Mouse (Mus musculus) intestine, embryonic 14.5 days (tissue): ENCODE data around the gene Pacsin1. TPM values are rescaled to one million over a fixed set of nuclear protein-coding genes. Genes with fewer than 3 reads are reported as not detected.

Experiments
- ATAC-seq: fragments of 200-750 bp; cut with Nextera tagmentation; replicated peaks from 2 replicates; pipeline ENCODE4 v1.8.0; 2017; ENCODE audit warnings: low read depth, moderate number of reproducible peaks, moderate TSS enrichment, moderate library complexity; ENCODE audit not compliant: low FRiP score, low TSS enrichment
- DNase-seq: peaks from one replicate; pipeline ENCODE4 v3.0.0-alpha.2; 2018; ENCODE audit warnings: low spot score
- H3K27ac ChIP-seq: fragments of 300-500 bp; sonication (generic); 2 replicates; pipeline ENCODE4 v1.5.1; 2014; ENCODE audit warnings: low read depth, mild to moderate bottlenecking, control low read depth
- H3K27me3 ChIP-seq: fragments of 300-500 bp; sonication (generic); replicated peaks from 2 replicates; pipeline ENCODE4 v1.6.1; 2014; ENCODE audit warnings: low read length, control low read depth; ENCODE audit not compliant: control insufficient read depth, insufficient read depth
- H3K36me3 ChIP-seq: fragments of 300-500 bp; sonication (generic); 2 replicates; pipeline ENCODE4 v1.6.1; 2014; ENCODE audit warnings: low read length, control low read depth; ENCODE audit not compliant: control insufficient read depth, insufficient read depth
- H3K4me1 ChIP-seq: fragments of 300-500 bp; sonication (generic); replicated peaks from 2 replicates; pipeline ENCODE4 v1.6.1; 2014; ENCODE audit warnings: low read length, control low read depth, mixed read lengths; ENCODE audit not compliant: control insufficient read depth, insufficient read depth
- H3K4me2 ChIP-seq: fragments of 300-500 bp; sonication (generic); 2 replicates; pipeline ENCODE4 v1.6.1; 2014; ENCODE audit warnings: low read length
- H3K4me3 ChIP-seq: fragments of 300-500 bp; sonication (generic); 2 replicates; pipeline ENCODE4 v1.5.1; 2014; ENCODE audit warnings: low read depth, low read length, control low read depth, mixed read lengths
- H3K9ac ChIP-seq: fragments of 300-500 bp; sonication (generic); 2 replicates; pipeline ENCODE4 v1.6.1; 2014; ENCODE audit warnings: mild to moderate bottlenecking, low read length
- H3K9me3 ChIP-seq: fragments of 300-500 bp; sonication (generic); 2 replicates; pipeline ENCODE4 v1.6.1; 2016; ENCODE audit warnings: low read length, control low read depth; ENCODE audit not compliant: control insufficient read depth
- WGBS: fragments of 180-500 bp; shearing (Covaris S2); extraction: QIAGEN DNeasy Blood & Tissue Kit; methylation state at CpG from one replicate; pipeline ENCODE4 v1.1.7; 2014; 5-methylcytosine and 5-hydroxymethylcytosine counted together
- polyA plus RNA-seq: library from polyadenylated mRNA; unstranded; fragments of >200 nt; fragmentation: Nextera tagmentation; extraction: Ambion mirVana; gene quantifications from 2 replicates; pipeline ENCODE4 v1.2.1, GENCODE M21; 2014

The Pacsin1 gene
- polyA plus RNA-seq, 1 experiment from 2014 or later = 1.5 TPM

- no peaks in the 10 kb centered on the region for H3K36me3 ChIP-seq
- WGBS = 2% methylated on average over 23 of the region's 23 CpGs
- peak overlapping the region; percentile 97 for H3K9ac ChIP-seq
- DNase-seq = peak; percentile 68
- H3K4me3 ChIP-seq = peak overlapping the region; percentile 93
- peaks cover 15% of the 10 kb centered on the region for H3K4me1 ChIP-seq
- peak overlapping the region; percentile 93; the same call in 1 of the 2 replicates for H3K27ac ChIP-seq
- H3K27me3 ChIP-seq = no peaks in the 10 kb centered on the region
- peak overlapping the region; percentile 56 for H3K4me2 ChIP-seq
- H3K9me3 ChIP-seq = peaks cover 5% of the 10 kb centered on the region; the same call in 1 of the 2 replicates
- ATAC-seq = no peak
Observed at GRCm38 (mm10) chr17:27621705-27622531, 33.4 kb upstream of the Pacsin1 start.

GRCm38 (mm10) chr17:27622611-27623359, 32.5 kb upstream of the Pacsin1 start:
- H3K9me3 ChIP-seq = no peaks in the 10 kb centered on the region
- peak; percentile 58 for ATAC-seq
- peak; percentile 90 for DNase-seq
- WGBS = under 1% methylated on average over 68 of the region's 80 CpGs
- peak overlapping the region; percentile 93 for H3K27ac ChIP-seq
- no peaks in the 10 kb centered on the region for H3K36me3 ChIP-seq
- peak overlapping the region; percentile 93 for H3K4me3 ChIP-seq
- peak overlapping the region; percentile 97 for H3K9ac ChIP-seq
- H3K27me3 ChIP-seq = no peaks in the 10 kb centered on the region
- H3K4me1 ChIP-seq = peaks cover 15% of the 10 kb centered on the region
- H3K4me2 ChIP-seq = peak overlapping the region; percentile 56

- ATAC-seq (peak; percentile 89), DNase-seq (peak; percentile 88)
- Histone ChIP-seq H3K4me2 (peak within 1 kb of the TSS; percentile 56), H3K4me3 (peak within 1 kb of the TSS; percentile 93), H3K27ac (peak within 1 kb of the TSS; percentile 93), H3K4me1 (peaks cover 15% of the 10 kb centered on the region), H3K36me3 (no peaks in the 10 kb centered on the region; the same call in 1 of the 2 replicates), H3K9me3 (no peaks in the 10 kb centered on the region), H3K9ac (peak within 1 kb of the TSS; percentile 97), H3K27me3 (no peaks in the 10 kb centered on the region)
- 5% methylated on average over 86 of the region's 91 CpGs for WGBS
Observed at GRCm38 (mm10) chr17:27623360-27624326, 31.7 kb upstream of the Pacsin1 start, which contains the start of gene Nudt3. Gene Nudt3, minus strand, starts transcription at chr17:27623495.

GRCm38 (mm10) chr17:27625455-27626251, 29.7 kb upstream of the Pacsin1 start:
- WGBS = 41% methylated on average over 7 of the region's 7 CpGs
- Histone ChIP-seq H3K4me1 (peaks cover 12% of the 10 kb centered on the region), H3K4me2 (no peak overlapping the region), H3K27me3 (no peaks in the 10 kb centered on the region), H3K4me3 (no peak overlapping the region), H3K36me3 (peaks cover 10% of the 10 kb centered on the region), H3K9me3 (no peaks in the 10 kb centered on the region), H3K9ac (no peak overlapping the region), H3K27ac (no peak overlapping the region)
- no peak for ATAC-seq
- no peak for DNase-seq

GRCm38 (mm10) chr17:27626681-27627080, 28.6 kb upstream of the Pacsin1 start:
- 23% methylated on average over 5 of the region's 5 CpGs for WGBS
- peaks cover 21% of the 10 kb centered on the region for H3K36me3 ChIP-seq
- H3K4me2 ChIP-seq = no peak overlapping the region
- H3K9ac ChIP-seq = no peak overlapping the region
- ATAC-seq = no peak
- no peak overlapping the region for H3K4me3 ChIP-seq
- peaks cover 5% of the 10 kb centered on the region for H3K4me1 ChIP-seq
- no peaks in the 10 kb centered on the region for H3K9me3 ChIP-seq
- H3K27ac ChIP-seq = no peak overlapping the region
- H3K27me3 ChIP-seq = no peaks in the 10 kb centered on the region
- no peak for DNase-seq

- H3K36me3 ChIP-seq = peaks cover 28% of the 10 kb centered on the region
- no peak overlapping the region for H3K4me2 ChIP-seq
- no peak overlapping the region for H3K9ac ChIP-seq
- DNase-seq (no peak), ATAC-seq (no peak)
- 43% methylated on average over 5 of the region's 5 CpGs for WGBS
- no peaks in the 10 kb centered on the region for H3K27me3 ChIP-seq
- H3K4me1 ChIP-seq = peaks cover 10% of the 10 kb centered on the region
- H3K4me3 ChIP-seq = no peak overlapping the region
- no peaks in the 10 kb centered on the region for H3K9me3 ChIP-seq
- H3K27ac ChIP-seq = no peak overlapping the region
Observed at GRCm38 (mm10) chr17:27627451-27627850, 27.9 kb upstream of the Pacsin1 start.

- H3K4me1 ChIP-seq = peaks cover 14% of the 10 kb centered on the region
- no peaks in the 10 kb centered on the region for H3K9me3 ChIP-seq
- WGBS = 95% methylated on average over 8 of the region's 8 CpGs
- H3K9ac ChIP-seq = no peak overlapping the region
- DNase-seq (no peak), ATAC-seq (no peak)
- H3K27me3 ChIP-seq = no peaks in the 10 kb centered on the region
- peaks cover 37% of the 10 kb centered on the region for H3K36me3 ChIP-seq
- H3K4me2 ChIP-seq = no peak overlapping the region
- H3K4me3 ChIP-seq = no peak overlapping the region
- no peak overlapping the region for H3K27ac ChIP-seq
Observed at GRCm38 (mm10) chr17:27628376-27628775, 26.9 kb upstream of the Pacsin1 start.
